Mouse (Mus musculus) lung, embryonic 16.5 days (tissue): ENCODE data around the gene Cryl1. TPM values are rescaled to one million over a fixed set of nuclear protein-coding genes. Genes with fewer than 3 reads are reported as not detected.
A peak's percentile ranks its signal among the peaks of the same experiment; 100 is the strongest.

Source experiments
- ATAC-seq: fragments of 200-750 bp; cut with Nextera tagmentation; 2 replicates; pipeline ENCODE4 v1.8.0; 2017; ENCODE audit warnings: low read depth, mild to moderate bottlenecking, moderate library complexity
- H3K27ac ChIP-seq: fragments of 300-500 bp; sonication (generic); 2 replicates; pipeline ENCODE4 v1.5.1; 2014; ENCODE audit warnings: mild to moderate bottlenecking, control low read depth, low read length
- H3K27me3 ChIP-seq: fragments of 300-500 bp; sonication (generic); 2 replicates; pipeline ENCODE4 v1.6.1; 2014; ENCODE audit warnings: low read depth, low read length, mixed read lengths; ENCODE audit not compliant: control insufficient read depth, insufficient read depth
- H3K36me3 ChIP-seq: fragments of 300-500 bp; sonication (generic); 2 replicates; pipeline ENCODE4 v1.6.1; 2014; ENCODE audit warnings: low read length; ENCODE audit not compliant: control insufficient read depth, insufficient read depth
- H3K4me1 ChIP-seq: fragments of 300-500 bp; sonication (generic); replicated peaks from 2 replicates; pipeline ENCODE4 v1.6.1; 2014; ENCODE audit warnings: low read length, mixed read lengths; ENCODE audit not compliant: control insufficient read depth, insufficient read depth
- H3K4me2 ChIP-seq: fragments of 300-500 bp; sonication (generic); 2 replicates; pipeline ENCODE4 v1.6.1; 2014; ENCODE audit warnings: low read depth, low read length, control low read depth
- H3K4me3 ChIP-seq: fragments of 300-500 bp; sonication (generic); 2 replicates; pipeline ENCODE4 v1.5.1; 2014; ENCODE audit warnings: mild to moderate bottlenecking, low read length, control low read depth
- H3K9ac ChIP-seq: fragments of 300-500 bp; sonication (generic); 2 replicates; pipeline ENCODE4 v1.6.1; 2014; ENCODE audit warnings: low read length, control low read depth
- H3K9me3 ChIP-seq: fragments of 300-500 bp; sonication (generic); 2 replicates; pipeline ENCODE4 v1.6.1; 2016; ENCODE audit warnings: low read length; ENCODE audit not compliant: control insufficient read depth
- WGBS: fragments of 180-500 bp; shearing (Covaris S2); extraction: QIAGEN DNeasy Blood & Tissue Kit; methylation state at CpG from one replicate; pipeline ENCODE4 v1.1.7; 2014; 5-methylcytosine and 5-hydroxymethylcytosine counted together
- polyA plus RNA-seq: library from polyadenylated mRNA; unstranded; fragments of >200 nt; fragmentation: Nextera tagmentation; extraction: Ambion mirVana; gene quantifications from 2 replicates; pipeline ENCODE4 v1.2.1, GENCODE M21; 2015

Cryl1 gene
- polyA plus RNA-seq, 1 experiment from 2014 or later = 28.0 TPM

DNA sequence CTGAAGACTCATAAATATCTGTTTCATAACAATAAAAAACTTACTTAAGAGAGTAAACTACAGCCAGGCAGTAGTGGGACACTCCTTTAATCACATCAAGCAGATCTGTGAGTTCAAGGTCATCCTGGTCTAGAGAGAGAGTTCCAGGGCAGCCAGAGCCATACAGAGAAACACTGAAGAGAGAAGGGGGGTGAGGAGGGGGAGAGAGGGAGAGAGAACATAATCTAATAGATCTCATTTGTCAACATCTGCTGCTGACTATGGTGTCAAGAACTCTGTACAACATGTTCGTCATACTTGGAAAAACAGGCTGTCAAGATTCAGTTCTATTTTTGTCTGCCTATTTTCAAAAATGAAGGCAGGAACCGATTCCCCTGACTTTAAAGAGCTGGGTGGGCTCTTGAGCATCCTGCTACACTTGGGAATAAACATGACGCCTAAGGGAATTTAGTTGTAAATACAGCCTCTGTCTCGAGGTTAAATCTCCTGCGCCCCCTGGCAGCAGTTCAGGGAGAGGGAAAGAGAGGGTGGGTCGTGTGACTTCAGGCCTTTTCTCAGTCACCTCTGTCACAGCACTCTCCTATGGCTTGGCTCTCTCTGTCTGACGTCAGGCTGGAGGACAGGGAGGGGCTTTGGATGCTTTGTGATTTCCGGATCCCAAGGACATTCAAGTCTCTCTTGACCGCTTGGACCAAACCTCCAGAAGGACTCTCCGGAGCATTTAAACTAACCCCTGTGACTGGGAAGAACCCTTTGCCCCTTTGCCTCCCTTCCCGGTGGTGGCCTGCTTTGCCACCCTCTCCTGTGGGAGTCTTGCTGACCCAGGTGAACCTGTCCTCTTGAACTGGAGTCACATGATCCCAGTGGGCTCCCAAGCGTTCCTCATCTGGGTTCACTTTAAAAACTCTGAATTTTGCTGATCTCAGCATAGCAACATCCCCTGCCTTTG is 9.0 kb upstream of the Cryl1 start:
- peak overlapping the region; percentile 42 for H3K4me2 ChIP-seq
- H3K27me3 ChIP-seq = no peaks in the 10 kb centered on the region
- no peaks in the 10 kb centered on the region for H3K9me3 ChIP-seq
- H3K9ac ChIP-seq = peak overlapping the region; percentile 37; the same call in 1 of the 2 replicates
- H3K4me3 ChIP-seq = 0 out of 2 replicates have a peak overlapping the region, but pooled peaks have one; percentile 6
- peaks cover 4% of the 10 kb centered on the region; the same call in 1 of the 2 replicates for H3K4me1 ChIP-seq
- peak; percentile 92 for ATAC-seq
- no peak overlapping the region for H3K27ac ChIP-seq
- no peaks in the 10 kb centered on the region for H3K36me3 ChIP-seq
- WGBS = 3% methylated on average over 12 of the region's 12 CpGs

DNA sequence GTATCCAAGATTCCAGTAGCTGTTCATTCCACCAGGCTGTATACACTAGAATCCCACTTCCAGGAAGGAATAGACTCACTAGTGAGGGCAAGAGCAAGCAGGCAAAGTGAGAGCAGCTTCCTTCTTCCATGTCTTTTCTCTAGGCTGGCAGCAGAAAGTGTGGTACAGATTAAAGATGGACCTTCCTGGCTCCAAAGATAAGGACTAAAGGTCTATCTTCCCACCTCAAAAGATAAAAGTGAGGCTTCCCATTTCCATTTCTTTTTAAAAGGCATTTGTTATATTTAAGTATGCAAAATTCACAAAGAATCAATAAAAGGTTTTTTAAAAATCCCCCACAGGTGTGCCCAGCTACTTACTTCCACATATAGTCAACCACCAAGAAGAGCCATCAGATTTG is 4.5 kb upstream of the Cryl1 start:
- Histone ChIP-seq H3K4me3 (no peak overlapping the region), H3K27me3 (no peaks in the 10 kb centered on the region; the same call in 1 of the 2 replicates), H3K9ac (no peak overlapping the region), H3K9me3 (no peaks in the 10 kb centered on the region), H3K4me2 (no peak overlapping the region), H3K36me3 (no peaks in the 10 kb centered on the region), H3K4me1 (peaks cover 11% of the 10 kb centered on the region), H3K27ac (no peak overlapping the region)
- ATAC-seq = no peak

DNA sequence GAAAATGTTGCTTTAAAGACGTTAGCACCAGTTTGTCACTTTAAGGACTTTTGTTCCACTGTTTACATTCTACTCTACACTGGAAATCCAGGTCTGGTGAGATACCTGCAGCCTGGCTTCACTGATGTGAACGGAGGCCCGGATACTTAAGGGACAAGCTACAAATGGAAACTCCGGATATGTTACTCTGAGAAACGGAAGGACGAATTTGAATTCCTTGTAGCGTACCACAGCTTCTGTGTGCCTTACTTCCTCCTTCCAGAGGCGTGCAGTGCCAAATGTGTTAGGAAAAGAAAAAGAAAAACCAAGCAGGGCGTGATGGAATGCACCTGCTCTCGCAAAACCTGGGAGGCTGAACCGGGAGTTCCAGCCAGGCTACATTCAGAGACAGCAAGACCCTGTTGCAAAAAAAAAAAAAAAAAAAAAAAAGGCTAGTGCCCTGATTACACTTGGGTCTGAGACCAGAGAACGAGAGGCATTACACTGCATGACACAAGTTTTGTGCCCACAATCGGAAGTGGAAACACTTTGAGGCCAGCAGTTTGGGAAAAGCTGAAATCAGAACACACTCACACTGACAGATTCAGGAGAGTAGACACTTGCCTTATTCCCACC is 591 bp upstream of the Cryl1 start:
- Histone ChIP-seq H3K4me3 (peak overlapping the region; percentile 71), H3K27ac (peak overlapping the region; percentile 89), H3K4me1 (peaks cover 9% of the 10 kb centered on the region; the same call in 1 of the 2 replicates), H3K9me3 (no peaks in the 10 kb centered on the region), H3K36me3 (no peaks in the 10 kb centered on the region), H3K27me3 (no peaks in the 10 kb centered on the region; the same call in 1 of the 2 replicates), H3K9ac (peak overlapping the region; percentile 67), H3K4me2 (peak overlapping the region; percentile 87)
- WGBS = 7% methylated on average over 13 of the region's 13 CpGs
- ATAC-seq = peak; percentile 73

DNA sequence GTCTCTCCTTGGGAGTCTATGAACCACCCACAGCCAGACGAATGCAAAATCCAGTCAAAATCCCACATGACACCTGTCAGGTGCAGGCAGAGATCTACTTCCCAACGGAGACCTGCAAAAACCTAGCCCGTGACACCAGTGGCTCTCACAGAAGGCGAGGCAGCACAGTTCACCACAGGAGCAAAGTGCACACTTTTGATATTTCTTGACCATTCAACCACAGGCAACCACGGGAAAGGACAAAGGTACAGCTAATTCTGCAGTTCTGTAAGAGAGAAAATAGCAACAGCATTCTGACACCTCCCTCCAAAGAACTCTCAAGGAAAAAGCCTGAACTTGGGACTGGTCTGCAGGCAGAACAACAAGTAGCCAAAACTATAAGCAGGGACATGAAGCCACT is 1.1 kb downstream of the Cryl1 start:
- WGBS = 78% methylated on average over 5 of the region's 5 CpGs
- no peaks in the 10 kb centered on the region for H3K9me3 ChIP-seq
- H3K4me3 ChIP-seq = no peak overlapping the region
- peaks cover 9% of the 10 kb centered on the region; the same call in 1 of the 2 replicates for H3K4me1 ChIP-seq
- no peak overlapping the region for H3K9ac ChIP-seq
- H3K27ac ChIP-seq = no peak overlapping the region
- H3K27me3 ChIP-seq = no peaks in the 10 kb centered on the region; the same call in 1 of the 2 replicates
- no peaks in the 10 kb centered on the region for H3K36me3 ChIP-seq
- ATAC-seq = no peak
- H3K4me2 ChIP-seq = no peak overlapping the region

DNA sequence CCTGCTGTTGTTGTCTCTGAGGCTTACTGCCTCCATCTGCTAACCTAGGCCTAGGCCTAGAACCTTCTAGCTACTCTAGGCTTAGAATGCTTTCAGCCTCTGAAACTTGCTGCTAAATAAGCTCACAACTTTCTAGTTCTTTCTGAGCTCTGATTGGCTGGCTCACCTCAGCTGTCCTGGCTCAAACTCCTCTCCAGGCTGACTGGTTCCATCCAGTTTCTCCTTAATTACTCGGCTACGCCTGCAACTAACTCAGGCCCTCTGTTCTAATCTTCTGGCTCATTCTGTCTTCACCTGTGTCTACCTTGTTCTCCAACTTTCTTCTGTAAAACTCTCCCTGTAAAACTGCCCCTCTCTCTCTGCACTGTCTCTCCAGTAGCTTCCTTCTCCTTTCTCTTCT is 2.9 kb downstream of the Cryl1 start:
- no peak overlapping the region for H3K4me2 ChIP-seq
- ATAC-seq = no peak

DNA sequence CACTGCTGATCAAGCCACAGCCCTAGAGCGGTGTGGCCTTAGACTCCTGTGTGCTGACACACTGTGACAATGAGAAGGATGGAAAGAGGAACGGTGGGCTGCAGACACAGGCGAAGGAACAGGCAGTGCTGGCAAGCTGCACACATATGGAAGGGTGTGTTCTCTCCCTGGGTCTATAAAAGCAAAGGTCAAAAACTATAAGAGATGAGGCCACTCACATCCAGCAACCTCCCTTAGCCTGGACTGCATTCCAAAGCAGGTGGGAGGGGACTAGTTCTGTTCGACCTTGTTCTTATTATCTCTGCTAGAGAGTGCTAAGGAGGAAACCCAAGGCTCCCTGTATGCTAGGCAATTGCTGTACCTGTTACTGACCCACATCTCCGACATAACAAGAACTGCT is 6.1 kb downstream of the Cryl1 start:
- WGBS = 57% methylated on average over 5 of the region's 5 CpGs
- no peak for ATAC-seq

More for the DNA sequence above, 2.9 kb downstream of the Cryl1 start:
- no peak overlapping the region for H3K27ac ChIP-seq
- 75% methylated on average over 2 of the region's 2 CpGs for WGBS
- no peaks in the 10 kb centered on the region for H3K9me3 ChIP-seq
- no peaks in the 10 kb centered on the region for H3K36me3 ChIP-seq
- H3K4me3 ChIP-seq = no peak overlapping the region
- no peak overlapping the region for H3K9ac ChIP-seq
- H3K27me3 ChIP-seq = no peaks in the 10 kb centered on the region; the same call in 1 of the 2 replicates
- H3K4me1 ChIP-seq = peaks cover 9% of the 10 kb centered on the region; the same call in 1 of the 2 replicates

DNA sequence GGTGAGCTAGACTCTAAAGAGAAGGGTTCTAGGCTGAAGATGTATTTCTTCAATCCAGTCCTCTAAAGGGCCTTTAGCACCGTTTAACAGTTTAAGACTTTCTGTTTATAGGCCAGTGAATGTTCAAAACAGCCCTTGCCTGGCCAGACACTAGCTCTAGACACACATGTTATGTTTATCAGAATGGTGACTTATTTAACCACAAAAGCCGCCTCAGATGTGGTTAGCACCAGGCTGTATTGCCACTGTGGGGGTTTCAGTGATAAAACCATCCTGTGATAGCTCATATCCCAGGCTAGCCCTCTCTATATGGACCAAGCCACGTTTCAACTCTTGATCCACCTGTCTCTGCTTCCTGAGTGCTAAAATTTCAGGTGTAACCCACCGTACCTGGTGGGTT is 6.7 kb downstream of the Cryl1 start:
- H3K9ac ChIP-seq = no peak overlapping the region
- no peaks in the 10 kb centered on the region for H3K9me3 ChIP-seq
- no peak overlapping the region for H3K4me2 ChIP-seq
- no peaks in the 10 kb centered on the region for H3K36me3 ChIP-seq
- H3K27ac ChIP-seq = no peak overlapping the region
- no peaks in the 10 kb centered on the region for H3K27me3 ChIP-seq
- H3K4me1 ChIP-seq = no peaks in the 10 kb centered on the region
- no peak for ATAC-seq
- H3K4me3 ChIP-seq = no peak overlapping the region
- WGBS = 72% methylated on average over 4 of the region's 4 CpGs

More for the DNA sequence above, 6.1 kb downstream of the Cryl1 start:
- Histone ChIP-seq H3K4me2 (no peak overlapping the region), H3K9ac (no peak overlapping the region), H3K27ac (no peak overlapping the region), H3K36me3 (no peaks in the 10 kb centered on the region), H3K9me3 (no peaks in the 10 kb centered on the region), H3K27me3 (no peaks in the 10 kb centered on the region), H3K4me1 (no peaks in the 10 kb centered on the region), H3K4me3 (no peak overlapping the region)

DNA sequence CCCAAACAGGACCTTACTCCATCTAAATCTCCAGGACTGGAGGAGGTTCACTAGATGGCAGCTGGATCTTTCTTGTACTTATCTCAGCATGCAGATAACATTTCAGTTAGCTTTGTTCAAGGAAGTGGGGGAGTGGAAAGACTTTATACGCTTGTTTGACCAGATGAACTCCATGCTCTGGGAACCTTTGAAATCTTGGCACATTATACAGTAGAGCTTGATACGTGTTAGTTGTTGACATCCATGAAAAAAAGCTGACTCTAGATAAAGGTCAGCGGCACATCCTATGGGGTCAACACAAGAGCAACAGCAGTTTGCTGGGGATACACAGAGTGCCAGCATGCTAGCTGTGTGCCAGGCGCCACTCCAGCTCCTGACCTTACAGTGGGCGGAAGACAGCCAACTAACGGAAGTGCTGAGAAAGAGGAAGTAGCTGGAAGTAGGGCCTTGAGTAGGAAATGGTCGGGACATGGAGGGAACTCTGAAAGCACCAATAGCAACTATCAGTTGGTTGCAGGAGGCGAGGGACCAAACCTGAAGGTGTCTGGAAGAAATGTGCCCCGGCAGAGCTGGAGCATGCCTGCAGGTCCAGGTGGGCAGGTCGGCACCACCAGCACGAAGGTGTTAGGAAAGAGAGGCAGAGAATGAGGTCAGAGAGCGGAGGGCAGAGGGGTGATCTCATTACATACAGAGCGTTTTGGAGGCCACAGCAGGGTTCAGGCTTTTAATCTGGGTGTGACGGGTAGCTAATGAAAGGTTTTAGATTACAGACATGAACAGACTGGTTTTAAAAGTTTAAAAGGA is 11.4 kb downstream of the Cryl1 start:
- no peaks in the 10 kb centered on the region for H3K36me3 ChIP-seq
- no peak for ATAC-seq
- no peak overlapping the region for H3K4me3 ChIP-seq
- no peak overlapping the region for H3K4me2 ChIP-seq
- H3K9ac ChIP-seq = no peak overlapping the region
- WGBS = 53% methylated on average over 14 of the region's 14 CpGs
- no peaks in the 10 kb centered on the region for H3K4me1 ChIP-seq
- H3K27ac ChIP-seq = no peak overlapping the region
- no peaks in the 10 kb centered on the region for H3K9me3 ChIP-seq
- no peaks in the 10 kb centered on the region for H3K27me3 ChIP-seq
